Mouse (Mus musculus): ENCODE results near the gene Lta. TPM values are rescaled to one million over a fixed set of nuclear protein-coding genes. Genes with fewer than 3 reads are reported as not detected.

The Lta gene
- polyA plus RNA-seq, 1 experiment from 2014 or later: 0.28 TPM

GRCm38 (mm10) chr17:35249451-35250197 lies 44.5 kb upstream of the Lta start:
- ATAC-seq (ENCODE audit: insufficient read depth, low FRiP score, low TSS enrichment) (no peak), DNase-seq (ENCODE audit: low spot score) (no peak)
- 91% methylated on average over 19 of the region's 19 CpGs for WGBS
- H3K9ac ChIP-seq (ENCODE audit: low read length): no peak overlapping the region
- H3K4me3 ChIP-seq (ENCODE audit: low read depth, low read length): no peak overlapping the region
- H3K27me3 ChIP-seq (ENCODE audit: control insufficient read depth, insufficient read depth, low read length): no peaks in the 10 kb centered on the region
- H3K36me3 ChIP-seq (ENCODE audit: control insufficient read depth, insufficient read depth, low read length): peaks cover 51% of the 10 kb centered on the region
- no peak overlapping the region for H3K4me2 ChIP-seq (ENCODE audit: low read depth)
- H3K9me3 ChIP-seq (ENCODE audit: control insufficient read depth, low read length): no peaks in the 10 kb centered on the region
- peaks cover 9% of the 10 kb centered on the region for H3K4me1 ChIP-seq (ENCODE audit: control insufficient read depth, insufficient read depth, low read length)
- H3K27ac ChIP-seq (ENCODE audit: low read depth, low read length): no peak overlapping the region

GRCm38 (mm10) chr17:35248986-35249385 lies 43.8 kb upstream of the Lta start:
- no peak overlapping the region for H3K9ac ChIP-seq (ENCODE audit: low read length)
- H3K9me3 ChIP-seq (ENCODE audit: control insufficient read depth, low read length): no peaks in the 10 kb centered on the region
- ATAC-seq (ENCODE audit: insufficient read depth, low FRiP score, low TSS enrichment) (no peak), DNase-seq (ENCODE audit: low spot score) (no peak)
- no peaks in the 10 kb centered on the region for H3K27me3 ChIP-seq (ENCODE audit: control insufficient read depth, insufficient read depth, low read length)
- H3K36me3 ChIP-seq (ENCODE audit: control insufficient read depth, insufficient read depth, low read length): peaks cover 54% of the 10 kb centered on the region
- H3K4me3 ChIP-seq (ENCODE audit: low read depth, low read length): no peak overlapping the region
- H3K4me2 ChIP-seq (ENCODE audit: low read depth): no peak overlapping the region
- no peak overlapping the region for H3K27ac ChIP-seq (ENCODE audit: low read depth, low read length)
- 93% methylated on average over 14 of the region's 14 CpGs for WGBS
- H3K4me1 ChIP-seq (ENCODE audit: control insufficient read depth, insufficient read depth, low read length): peaks cover 16% of the 10 kb centered on the region

DNA sequence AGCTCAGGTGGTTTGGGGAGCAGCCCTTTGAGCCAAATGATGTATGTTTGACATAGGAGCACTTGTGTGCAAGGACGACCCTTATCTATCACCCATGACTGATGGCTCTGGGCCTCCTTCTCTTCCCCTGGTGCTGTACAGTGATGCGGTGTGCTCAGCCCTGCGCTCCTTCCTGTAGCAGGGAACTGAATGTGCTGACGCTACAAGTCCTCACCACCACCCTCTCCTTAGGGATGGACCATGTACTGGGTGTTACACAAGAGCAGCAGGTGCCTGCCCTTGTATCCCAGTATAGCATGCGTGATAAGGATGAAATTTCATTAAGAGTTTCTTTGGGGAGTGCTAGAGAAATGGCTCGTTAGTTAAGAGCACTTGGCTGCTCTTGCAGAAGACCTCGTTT lies 42.0 kb upstream of the Lta start:
- Histone ChIP-seq H3K9me3 (ENCODE audit: control insufficient read depth, low read length) (no peaks in the 10 kb centered on the region), H3K27ac (ENCODE audit: low read depth, low read length) (no peak overlapping the region), H3K27me3 (ENCODE audit: control insufficient read depth, insufficient read depth, low read length) (no peaks in the 10 kb centered on the region), H3K36me3 (ENCODE audit: control insufficient read depth, insufficient read depth, low read length) (peaks cover 51% of the 10 kb centered on the region), H3K4me3 (ENCODE audit: low read depth, low read length) (no peak overlapping the region), H3K9ac (ENCODE audit: low read length) (no peak overlapping the region), H3K4me2 (ENCODE audit: low read depth) (no peak overlapping the region), H3K4me1 (ENCODE audit: control insufficient read depth, insufficient read depth, low read length) (peaks cover 22% of the 10 kb centered on the region)
- no peak for DNase-seq (ENCODE audit: low spot score)
- WGBS: 89% methylated on average over 7 of the region's 7 CpGs
- no peak for ATAC-seq (ENCODE audit: insufficient read depth, low FRiP score, low TSS enrichment)

- Histone ChIP-seq H3K36me3 (ENCODE audit: control insufficient read depth, insufficient read depth, low read length) (peaks cover 50% of the 10 kb centered on the region), H3K9me3 (ENCODE audit: control insufficient read depth, low read length) (no peaks in the 10 kb centered on the region), H3K27me3 (ENCODE audit: control insufficient read depth, insufficient read depth, low read length) (no peaks in the 10 kb centered on the region), H3K9ac (ENCODE audit: low read length) (no peak overlapping the region), H3K4me3 (ENCODE audit: low read depth, low read length) (no peak overlapping the region), H3K4me1 (ENCODE audit: control insufficient read depth, insufficient read depth, low read length) (peaks cover 22% of the 10 kb centered on the region), H3K27ac (ENCODE audit: low read depth, low read length) (no peak overlapping the region), H3K4me2 (ENCODE audit: low read depth) (peak overlapping the region; percentile 89; the same call in 1 of the 2 replicates)
- ATAC-seq (ENCODE audit: insufficient read depth, low FRiP score, low TSS enrichment) (no peak), DNase-seq (ENCODE audit: low spot score) (no peak)
- WGBS: 89% methylated on average over 15 of the region's 15 CpGs
These were observed 40.8 kb upstream of the Lta start for GRCm38 (mm10) chr17:35245731-35246623.

DNA sequence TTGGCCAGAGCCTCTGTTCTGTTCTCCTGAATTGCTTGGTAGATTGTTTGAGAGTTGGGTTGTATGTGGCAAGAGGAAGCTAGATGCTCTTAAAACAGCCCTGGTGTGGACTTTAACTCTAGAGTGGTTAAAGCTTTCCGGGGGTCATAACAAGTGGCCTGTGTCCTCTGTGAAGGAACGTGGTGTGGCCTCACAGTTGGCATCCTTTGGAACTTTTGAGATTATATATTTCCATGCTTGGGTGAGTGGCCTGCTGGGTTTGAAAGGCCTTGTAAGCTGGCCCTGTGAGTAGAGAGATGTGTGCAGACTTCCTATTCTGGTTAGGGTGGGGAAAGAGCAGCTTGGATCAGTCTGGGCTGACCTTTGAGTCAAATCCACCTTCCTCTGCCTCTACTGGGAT lies 39.8 kb upstream of the Lta start:
- DNase-seq (ENCODE audit: low spot score) (no peak), ATAC-seq (ENCODE audit: insufficient read depth, low FRiP score, low TSS enrichment) (no peak)
- Histone ChIP-seq H3K27me3 (ENCODE audit: control insufficient read depth, insufficient read depth, low read length) (no peaks in the 10 kb centered on the region), H3K9ac (ENCODE audit: low read length) (no peak overlapping the region), H3K4me3 (ENCODE audit: low read depth, low read length) (peak overlapping the region; percentile 82; the same call in 1 of the 2 replicates), H3K4me2 (ENCODE audit: low read depth) (peak overlapping the region; percentile 89), H3K9me3 (ENCODE audit: control insufficient read depth, low read length) (no peaks in the 10 kb centered on the region), H3K4me1 (ENCODE audit: control insufficient read depth, insufficient read depth, low read length) (peaks cover 27% of the 10 kb centered on the region), H3K36me3 (ENCODE audit: control insufficient read depth, insufficient read depth, low read length) (peaks cover 44% of the 10 kb centered on the region), H3K27ac (ENCODE audit: low read depth, low read length) (no peak overlapping the region)
- WGBS: 83% methylated on average over 2 of the region's 2 CpGs

- peak overlapping the region; percentile 82 for H3K4me3 ChIP-seq (ENCODE audit: low read depth, low read length)
- peak overlapping the region; percentile 100 for H3K9ac ChIP-seq (ENCODE audit: low read length)
- H3K4me1 ChIP-seq (ENCODE audit: control insufficient read depth, insufficient read depth, low read length): peaks cover 27% of the 10 kb centered on the region
- 5% methylated on average over 16 of the region's 16 CpGs for WGBS
- DNase-seq (ENCODE audit: low spot score) (peak; percentile 67), ATAC-seq (ENCODE audit: insufficient read depth, low FRiP score, low TSS enrichment) (no peak)
- H3K36me3 ChIP-seq (ENCODE audit: control insufficient read depth, insufficient read depth, low read length): peaks cover 34% of the 10 kb centered on the region
- peak overlapping the region; percentile 95 for H3K27ac ChIP-seq (ENCODE audit: low read depth, low read length)
- H3K9me3 ChIP-seq (ENCODE audit: control insufficient read depth, low read length): no peaks in the 10 kb centered on the region
- H3K27me3 ChIP-seq (ENCODE audit: control insufficient read depth, insufficient read depth, low read length): no peaks in the 10 kb centered on the region
- H3K4me2 ChIP-seq (ENCODE audit: low read depth): peak overlapping the region; percentile 89
These were observed 37.9 kb upstream of the Lta start for GRCm38 (mm10) chr17:35243086-35243485.

DNA sequence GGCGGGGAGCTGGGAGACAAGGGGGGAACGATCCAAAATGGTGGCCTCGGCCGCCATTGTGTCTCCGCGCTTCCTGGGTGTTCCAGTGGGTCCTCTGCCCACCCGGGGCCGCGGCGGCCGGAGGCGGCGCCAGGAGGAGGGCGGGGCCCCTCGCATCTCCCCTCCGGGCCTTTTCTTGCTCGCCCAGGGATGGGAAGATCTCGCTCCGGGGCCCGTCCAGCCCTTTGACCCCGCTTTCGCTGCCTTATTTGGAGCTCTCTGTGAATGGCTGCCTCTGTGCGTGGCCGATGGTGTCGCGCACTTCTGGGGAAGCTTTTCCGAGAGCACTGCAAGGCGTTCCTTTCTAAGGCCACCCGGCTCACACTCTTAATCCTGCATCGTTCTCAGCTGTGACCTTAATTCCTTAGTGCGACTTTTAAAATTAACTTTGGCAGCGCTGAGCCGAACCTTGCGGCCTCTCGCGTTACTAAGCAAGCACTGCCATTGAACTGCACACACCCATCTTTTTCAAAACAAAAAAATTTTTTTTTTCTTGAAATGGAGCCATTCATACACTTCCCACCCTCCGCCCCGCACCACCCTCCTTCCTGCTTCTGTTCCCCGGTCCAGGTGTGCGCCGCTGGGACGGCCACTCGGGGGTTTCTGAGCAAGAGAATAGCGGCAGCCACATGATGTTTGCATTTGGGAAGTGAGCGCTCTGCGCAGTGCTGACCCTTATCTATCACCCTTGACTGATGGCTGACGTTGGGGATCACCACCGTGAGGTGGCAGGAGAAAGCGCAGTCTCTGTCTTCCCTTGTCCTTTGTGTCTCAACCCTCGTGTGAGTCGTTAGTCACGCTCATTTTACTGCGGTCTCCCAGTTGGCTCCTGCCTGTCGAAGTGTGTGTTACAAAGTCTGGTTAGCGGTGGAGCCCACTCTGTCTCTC lies 37.1 kb upstream of the Lta start:
- peak overlapping the region; percentile 89 for H3K4me2 ChIP-seq (ENCODE audit: low read depth)
- WGBS: under 1% methylated on average over 51 of the region's 55 CpGs
- no peaks in the 10 kb centered on the region for H3K27me3 ChIP-seq (ENCODE audit: control insufficient read depth, insufficient read depth, low read length)
- DNase-seq (ENCODE audit: low spot score): peak; percentile 80
- peak overlapping the region; percentile 82 for H3K4me3 ChIP-seq (ENCODE audit: low read depth, low read length)
- no peaks in the 10 kb centered on the region for H3K9me3 ChIP-seq (ENCODE audit: control insufficient read depth, low read length)
- H3K27ac ChIP-seq (ENCODE audit: low read depth, low read length): peak overlapping the region; percentile 95
- H3K36me3 ChIP-seq (ENCODE audit: control insufficient read depth, insufficient read depth, low read length): peaks cover 31% of the 10 kb centered on the region
- peaks cover 27% of the 10 kb centered on the region for H3K4me1 ChIP-seq (ENCODE audit: control insufficient read depth, insufficient read depth, low read length)
- ATAC-seq (ENCODE audit: insufficient read depth, low FRiP score, low TSS enrichment): peak; percentile 77
- H3K9ac ChIP-seq (ENCODE audit: low read length): peak overlapping the region; percentile 100

DNA sequence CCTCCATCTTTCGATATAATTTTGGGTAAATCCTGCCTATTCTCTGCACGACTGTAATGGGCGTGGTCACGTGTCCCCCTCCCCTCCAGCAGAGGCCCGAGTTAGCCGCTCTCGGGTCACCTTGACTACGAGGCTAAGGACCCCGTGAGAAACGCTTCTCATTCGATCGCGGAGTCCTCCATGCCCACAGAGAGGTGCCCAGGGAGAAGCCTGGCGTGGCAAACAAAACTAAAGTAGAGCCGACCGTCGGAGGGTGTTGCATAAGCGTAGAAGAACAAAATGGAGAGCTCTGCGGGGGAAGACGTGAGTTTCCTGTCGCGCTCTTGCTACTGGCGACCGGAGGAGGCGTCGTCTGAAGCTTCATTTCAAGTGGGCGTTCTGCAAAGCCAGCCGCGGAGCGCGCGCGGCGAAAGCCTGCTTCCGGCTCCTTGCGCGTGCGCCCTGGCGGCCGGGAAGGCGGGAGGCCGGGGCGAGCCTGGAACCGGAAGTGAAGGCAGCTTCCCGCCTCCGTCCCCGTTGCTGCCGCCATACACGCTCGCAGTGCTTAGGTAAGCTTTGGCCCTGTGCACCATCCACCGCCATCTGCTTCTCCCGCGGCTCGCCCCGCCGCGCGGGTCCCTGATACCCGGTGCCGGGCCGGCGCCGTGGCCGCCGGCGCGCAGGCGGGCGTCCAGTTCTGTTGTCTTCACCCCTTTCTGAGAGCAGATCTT lies 36.3 kb upstream of the Lta start, which contains the start of gene Ddx39b:
Gene Ddx39b, plus strand, starts transcription at position 442 of the 710 bp plus-strand sequence.
- Histone ChIP-seq H3K9me3 (ENCODE audit: control insufficient read depth, low read length) (no peaks in the 10 kb centered on the region), H3K36me3 (ENCODE audit: control insufficient read depth, insufficient read depth, low read length) (peaks cover 24% of the 10 kb centered on the region), H3K9ac (ENCODE audit: low read length) (peak within 1 kb of the TSS; percentile 100), H3K4me3 (ENCODE audit: low read depth, low read length) (peak within 1 kb of the TSS; percentile 82), H3K4me1 (ENCODE audit: control insufficient read depth, insufficient read depth, low read length) (peaks cover 28% of the 10 kb centered on the region), H3K27me3 (ENCODE audit: control insufficient read depth, insufficient read depth, low read length) (no peaks in the 10 kb centered on the region), H3K27ac (ENCODE audit: low read depth, low read length) (peak within 1 kb of the TSS; percentile 95), H3K4me2 (ENCODE audit: low read depth) (peak within 1 kb of the TSS; percentile 89)
- WGBS: under 1% methylated on average over 69 of the region's 69 CpGs
- DNase-seq (ENCODE audit: low spot score) (peak; percentile 97), ATAC-seq (ENCODE audit: insufficient read depth, low FRiP score, low TSS enrichment) (peak; percentile 84)
